Mouse (Mus musculus) lung, embryonic 14.5 days (tissue): ENCODE results near the gene Nr1h4. TPM values are rescaled to one million over a fixed set of nuclear protein-coding genes. Genes with fewer than 3 reads are reported as not detected.

Experiments
- ATAC-seq: fragments of 200-750 bp; cut with Nextera tagmentation; 2 replicates; pipeline ENCODE4 v1.8.0; 2017; ENCODE audit warnings: mild to moderate bottlenecking, moderate TSS enrichment, moderate library complexity; ENCODE audit not compliant: insufficient read depth
- DNase-seq: peaks from one replicate; pipeline ENCODE4 v3.0.0-alpha.2; 2015
- H3K27ac ChIP-seq: fragments of 300-500 bp; sonication (generic); 2 replicates; pipeline ENCODE4 v1.5.1; 2014; ENCODE audit warnings: low read depth, mild to moderate bottlenecking, moderate library complexity
- H3K27me3 ChIP-seq: fragments of 300-500 bp; sonication (generic); 2 replicates; pipeline ENCODE4 v1.6.1; 2014; ENCODE audit warnings: low read length, control low read depth; ENCODE audit not compliant: insufficient read depth
- H3K36me3 ChIP-seq: fragments of 300-500 bp; sonication (generic); 2 replicates; pipeline ENCODE4 v1.6.1; 2014; ENCODE audit warnings: control low read depth; ENCODE audit not compliant: insufficient read depth
- H3K4me1 ChIP-seq: fragments of 300-500 bp; sonication (generic); 2 replicates; pipeline ENCODE4 v1.6.1; 2014; ENCODE audit warnings: antibody characterized with exemption, control low read depth; ENCODE audit not compliant: insufficient read depth
- H3K4me2 ChIP-seq: fragments of 300-500 bp; sonication (generic); 2 replicates; pipeline ENCODE4 v1.6.1; 2014; ENCODE audit warnings: mild to moderate bottlenecking
- H3K4me3 ChIP-seq: fragments of 300-500 bp; sonication (generic); 2 replicates; pipeline ENCODE4 v1.5.1; 2014; ENCODE audit warnings: low read depth, low read length
- H3K9ac ChIP-seq: fragments of 300-500 bp; sonication (generic); 2 replicates; pipeline ENCODE4 v1.6.1; 2014
- H3K9me3 ChIP-seq: fragments of 300-500 bp; sonication (generic); 2 replicates; pipeline ENCODE4 v1.6.1; 2016; ENCODE audit warnings: low read depth, low read length, control low read depth
- CTCF ChIP-seq: IDR thresholded peaks from 2 replicates; pipeline ENCODE4 v1.5.1; 2016; ENCODE audit warnings: antibody characterized with exemption, low read depth
- WGBS: fragments of 180-500 bp; shearing (Covaris S2); extraction: QIAGEN DNeasy Blood & Tissue Kit; methylation state at CpG from one replicate; pipeline ENCODE4 v1.1.7; 2014; 5-methylcytosine and 5-hydroxymethylcytosine counted together
- polyA plus RNA-seq: library from polyadenylated mRNA; unstranded; fragments of >200 nt; fragmentation: Nextera tagmentation; extraction: Ambion mirVana; gene quantifications from 2 replicates; pipeline ENCODE4 v1.2.1, GENCODE M21; 2014

Gene Nr1h4
- polyA plus RNA-seq, 1 experiment from 2014 or later, result 0.38 TPM

DNA sequence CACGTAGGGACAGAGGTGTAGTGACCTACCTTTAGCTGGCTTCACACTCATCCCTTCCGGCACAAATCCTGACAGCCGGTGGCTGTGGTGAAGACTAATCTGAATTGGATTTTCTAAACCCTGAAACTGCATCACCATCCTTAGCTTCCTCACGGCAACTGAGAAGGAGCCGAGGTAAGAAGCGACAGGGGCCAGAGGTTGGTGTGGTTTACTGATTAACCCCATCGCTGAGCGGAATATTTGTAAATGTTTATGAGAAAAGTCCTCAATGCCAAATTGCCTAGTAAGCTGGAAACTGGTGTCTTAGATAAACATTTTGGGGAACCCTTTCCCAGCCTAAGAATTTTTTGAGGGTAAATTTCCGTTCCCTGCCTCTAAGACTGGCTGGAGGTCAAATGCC, 26.9 kb downstream of the Nr1h4 start:
- Histone ChIP-seq H3K27ac (no peak overlapping the region), H3K27me3 (no peaks in the 10 kb centered on the region), H3K4me1 (no peaks in the 10 kb centered on the region), H3K4me3 (no peak overlapping the region), H3K4me2 (no peak overlapping the region), H3K36me3 (no peaks in the 10 kb centered on the region), H3K9me3 (no peaks in the 10 kb centered on the region), H3K9ac (no peak overlapping the region)
- ATAC-seq (no peak), DNase-seq (no peak)
- WGBS, result 39% methylated on average over 9 of the region's 9 CpGs
- TF ChIP-seq CTCF, result no peak

- Histone ChIP-seq H3K9me3 (no peaks in the 10 kb centered on the region), H3K4me3 (no peak overlapping the region), H3K9ac (no peak overlapping the region), H3K27ac (no peak overlapping the region), H3K36me3 (no peaks in the 10 kb centered on the region), H3K4me2 (no peak overlapping the region), H3K4me1 (no peaks in the 10 kb centered on the region), H3K27me3 (no peaks in the 10 kb centered on the region)
- 50% methylated on average over 5 of the region's 5 CpGs for WGBS
- TF ChIP-seq CTCF, result no peak
- ATAC-seq, result no peak
- DNase-seq, result peak; percentile 53
These were observed 27.8 kb downstream of the Nr1h4 start for GRCm38 (mm10) chr10:89505592-89505955.

DNA sequence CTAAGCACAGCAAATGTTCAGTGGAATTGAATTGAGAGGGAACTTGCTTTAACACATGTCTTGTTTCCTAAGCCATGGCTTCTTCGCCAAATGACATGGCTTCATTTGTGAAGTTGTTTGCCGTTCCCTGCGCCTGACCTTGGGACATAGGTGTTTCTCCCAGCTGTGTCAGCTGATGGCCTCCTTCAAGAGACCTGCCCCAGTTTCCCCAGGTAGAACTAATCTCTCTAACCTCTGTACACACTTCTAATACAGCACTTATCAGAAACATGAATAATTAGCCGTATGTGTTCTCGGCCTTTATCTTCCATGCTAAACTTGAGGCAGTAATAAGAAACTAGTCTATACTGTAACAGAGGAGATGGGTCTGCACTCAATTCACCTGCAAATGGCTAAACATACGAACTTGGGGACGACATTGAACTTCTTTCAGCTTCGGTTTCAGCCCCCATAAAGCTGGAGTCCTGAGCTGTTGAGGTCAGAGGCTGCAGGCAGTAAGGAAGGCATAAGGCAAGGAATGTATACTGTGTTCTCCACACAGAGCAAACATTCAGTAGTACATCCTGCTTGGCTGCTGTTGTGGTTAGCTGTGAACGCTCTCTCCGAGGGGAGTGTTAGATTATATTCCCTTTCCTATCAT, 28.3 kb downstream of the Nr1h4 start:
- Histone ChIP-seq H3K27me3 (no peaks in the 10 kb centered on the region), H3K4me2 (no peak overlapping the region), H3K9ac (no peak overlapping the region), H3K27ac (no peak overlapping the region), H3K9me3 (no peaks in the 10 kb centered on the region), H3K4me1 (no peaks in the 10 kb centered on the region), H3K4me3 (no peak overlapping the region), H3K36me3 (no peaks in the 10 kb centered on the region)
- DNase-seq, result no peak
- ATAC-seq, result peak; percentile 52; the same call in 1 of the 2 replicates
- WGBS, result 54% methylated on average over 10 of the region's 10 CpGs
- no peak for TF ChIP-seq CTCF

DNA sequence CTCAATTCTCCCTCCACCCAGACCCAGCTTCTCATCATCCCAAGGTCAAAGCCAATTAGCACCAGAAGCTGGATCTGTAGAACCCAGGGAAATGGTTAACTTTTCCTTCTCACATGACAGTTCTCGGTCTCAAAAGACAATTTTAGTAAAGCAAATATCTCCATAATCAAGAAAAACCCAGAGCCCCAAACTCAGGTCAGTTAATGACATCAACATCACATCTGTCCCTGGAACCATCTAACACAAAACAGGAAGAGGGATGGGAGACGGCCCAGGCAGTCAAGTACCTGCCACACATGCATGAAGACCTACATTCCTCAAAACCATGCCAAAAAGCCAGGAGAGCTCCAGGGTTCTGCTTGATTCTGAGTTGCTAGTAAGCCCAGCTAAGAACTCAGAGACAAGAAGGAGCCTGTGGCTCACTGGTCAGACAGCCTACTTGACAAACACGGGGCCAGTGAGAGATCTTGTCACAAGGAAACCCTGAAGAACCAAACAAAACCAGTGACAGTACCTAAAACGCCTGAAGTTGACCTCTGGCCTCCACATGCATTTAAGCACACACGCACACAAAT, 30.3 kb downstream of the Nr1h4 start:
- H3K36me3 ChIP-seq, result no peaks in the 10 kb centered on the region
- H3K9me3 ChIP-seq, result no peaks in the 10 kb centered on the region
- H3K27ac ChIP-seq, result no peak overlapping the region
- TF ChIP-seq CTCF, result no peak
- no peak overlapping the region for H3K4me2 ChIP-seq
- no peak overlapping the region for H3K4me3 ChIP-seq
- H3K4me1 ChIP-seq, result no peaks in the 10 kb centered on the region
- no peak overlapping the region for H3K9ac ChIP-seq
- H3K27me3 ChIP-seq, result no peaks in the 10 kb centered on the region
- WGBS, result 59% methylated on average over 5 of the region's 5 CpGs
- no peak for DNase-seq
- ATAC-seq, result no peak

DNA sequence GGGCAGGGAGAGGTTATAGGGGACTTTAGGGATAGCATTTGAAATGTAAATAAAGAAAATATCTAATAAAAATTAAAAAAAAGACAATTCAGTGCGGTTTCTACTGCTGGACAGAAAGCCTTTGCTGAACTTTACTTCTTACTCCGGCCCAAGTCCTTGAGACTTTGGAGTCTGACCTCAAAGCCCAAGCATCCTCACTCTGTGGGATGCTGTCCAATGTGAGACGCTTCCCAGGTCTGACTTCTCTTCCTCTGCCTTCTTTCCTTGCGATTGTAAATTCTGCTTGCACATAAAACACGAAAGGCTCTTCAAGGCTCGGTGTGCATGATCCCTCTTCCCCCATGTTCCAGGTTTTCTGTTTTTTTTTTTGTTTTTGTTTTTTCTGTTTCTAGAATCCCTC, 31.5 kb downstream of the Nr1h4 start:
- H3K4me2 ChIP-seq, result no peak overlapping the region
- DNase-seq (no peak), ATAC-seq (no peak)
- no peaks in the 10 kb centered on the region for H3K27me3 ChIP-seq
- H3K27ac ChIP-seq, result no peak overlapping the region
- no peak for TF ChIP-seq CTCF
- H3K36me3 ChIP-seq, result no peaks in the 10 kb centered on the region
- H3K9ac ChIP-seq, result no peak overlapping the region
- no peak overlapping the region for H3K4me3 ChIP-seq
- WGBS, result 84% methylated on average over 6 of the region's 6 CpGs
- H3K9me3 ChIP-seq, result no peaks in the 10 kb centered on the region
- no peaks in the 10 kb centered on the region for H3K4me1 ChIP-seq

GRCm38 (mm10) chr10:89495537-89495936, 37.8 kb downstream of the Nr1h4 start:
- Histone ChIP-seq H3K27ac (no peak overlapping the region), H3K36me3 (no peaks in the 10 kb centered on the region), H3K4me1 (no peaks in the 10 kb centered on the region), H3K9me3 (no peaks in the 10 kb centered on the region), H3K9ac (no peak overlapping the region), H3K4me2 (no peak overlapping the region), H3K27me3 (no peaks in the 10 kb centered on the region), H3K4me3 (no peak overlapping the region)
- DNase-seq, result no peak
- WGBS, result 79% methylated on average over 7 of the region's 7 CpGs
- no peak for TF ChIP-seq CTCF
- no peak for ATAC-seq

DNA sequence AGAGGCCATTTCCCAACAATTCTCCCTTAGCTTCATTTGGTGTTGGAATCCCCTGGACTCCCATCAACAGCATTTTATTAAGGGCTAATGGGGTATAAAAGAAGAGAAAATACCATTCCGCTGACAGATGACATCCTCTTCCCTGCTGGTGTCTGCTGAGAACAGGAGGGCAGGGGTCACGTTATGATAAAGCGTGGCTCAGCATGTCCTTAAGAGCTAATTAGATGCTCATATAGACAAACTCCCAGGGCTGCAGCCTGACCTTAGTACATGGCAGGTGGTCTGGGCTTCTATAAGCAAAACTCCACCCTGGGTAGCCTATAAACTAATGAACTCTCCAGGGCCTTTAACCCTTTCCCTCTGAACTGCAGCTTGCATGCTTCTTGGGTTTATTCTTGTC, 42.1 kb downstream of the Nr1h4 start:
- H3K27me3 ChIP-seq, result no peaks in the 10 kb centered on the region
- 31% methylated on average over 3 of the region's 3 CpGs for WGBS
- no peaks in the 10 kb centered on the region for H3K9me3 ChIP-seq
- DNase-seq, result no peak
- no peaks in the 10 kb centered on the region for H3K36me3 ChIP-seq
- no peak overlapping the region for H3K9ac ChIP-seq
- no peaks in the 10 kb centered on the region for H3K4me1 ChIP-seq
- no peak overlapping the region for H3K4me2 ChIP-seq
- ATAC-seq, result no peak
- H3K27ac ChIP-seq, result no peak overlapping the region
- no peak overlapping the region for H3K4me3 ChIP-seq
- TF ChIP-seq CTCF, result no peak
